Mouse (Mus musculus) gastrocnemius, adult 2 months (tissue): Measurements from ENCODE around the gene Urad. TPM values are rescaled to one million over a fixed set of nuclear protein-coding genes. Genes with fewer than 3 reads are reported as not detected.
A peak's percentile ranks its signal among the peaks of the same experiment; 100 is the strongest.

Source experiments
- DNase-seq: peaks from one replicate; pipeline ENCODE4 v3.0.0; 2022
- H3K27ac ChIP-seq: fragments of 200-600 bp; 2 replicates; pipeline ENCODE4 v1.8.1; 2022; ENCODE audit warnings: mild to moderate bottlenecking
- H3K4me3 ChIP-seq: fragments of 200-600 bp; 2 replicates; pipeline ENCODE4 v1.8.1; 2022; ENCODE audit warnings: mild to moderate bottlenecking, moderate library complexity
- CTCF ChIP-seq: fragments of 200-600 bp; IDR thresholded peaks from 2 replicates; pipeline ENCODE4 v1.8.1; 2022; ENCODE audit warnings: antibody characterized with exemption, mild to moderate bottlenecking, moderate library complexity
- intact Hi-C: fragments of 180-260 bp; cut with DNase I; formaldehyde crosslinking; loops from one replicate; pipeline ENCODE4 v1.15.1; 2025
- total RNA-seq, 2 experiments: library from RNA; stranded (reverse); gene quantifications; 2 replicates each; pipeline ENCODE4 v1.2.3; 2021

Urad gene
- total RNA-seq, 2 experiments from 2014 or later = not detected

- DNase-seq = no peak
- Histone ChIP-seq H3K27ac (no peak overlapping the region), H3K4me3 (no peak overlapping the region)
- no peak for TF ChIP-seq CTCF
- intact Hi-C loops = no loop called here
Observed at GRCm38 (mm10) chr5:147291764-147292505, 30.3 kb downstream of the Urad start.

- peak; percentile 11; the same call in 1 of the 2 replicates for TF ChIP-seq CTCF
- Histone ChIP-seq H3K27ac (no peak overlapping the region), H3K4me3 (no peak overlapping the region)
- intact Hi-C loops = no loop called here
- no peak for DNase-seq
Observed at GRCm38 (mm10) chr5:147284365-147284764, 37.9 kb downstream of the Urad start.

GRCm38 (mm10) chr5:147277547-147277925 is 44.7 kb downstream of the Urad start:
- intact Hi-C loops = no loop called here
- no peak for DNase-seq
- TF ChIP-seq CTCF = no peak
- Histone ChIP-seq H3K27ac (no peak overlapping the region), H3K4me3 (no peak overlapping the region)

GRCm38 (mm10) chr5:147276701-147277546 is 45.3 kb downstream of the Urad start:
- no peak for DNase-seq
- TF ChIP-seq CTCF = no peak
- intact Hi-C loops = no loop called here
- no peak overlapping the region for H3K4me3 ChIP-seq
- H3K27ac ChIP-seq = no peak overlapping the region

- Histone ChIP-seq H3K4me3 (no peak overlapping the region), H3K27ac (no peak overlapping the region)
- no peak for DNase-seq
- intact Hi-C loops = no loop called here
- no peak for TF ChIP-seq CTCF
Observed at GRCm38 (mm10) chr5:147275761-147276160, 46.5 kb downstream of the Urad start.

GRCm38 (mm10) chr5:147274174-147275141 is 47.8 kb downstream of the Urad start:
- intact Hi-C loops = no loop called here
- no peak overlapping the region for H3K27ac ChIP-seq
- H3K4me3 ChIP-seq = no peak overlapping the region
- DNase-seq = no peak
- no peak for TF ChIP-seq CTCF

- no peak overlapping the region for H3K4me3 ChIP-seq
- intact Hi-C loops = no loop called here
- TF ChIP-seq CTCF = no peak
- DNase-seq = no peak
- no peak overlapping the region for H3K27ac ChIP-seq
Observed at GRCm38 (mm10) chr5:147272808-147273345, 49.4 kb downstream of the Urad start.

- DNase-seq = no peak
- no peak overlapping the region for H3K27ac ChIP-seq
- H3K4me3 ChIP-seq = no peak overlapping the region
- TF ChIP-seq CTCF = no peak
- intact Hi-C loops = no loop called here
Observed at GRCm38 (mm10) chr5:147272046-147272807, 50.0 kb downstream of the Urad start.

GRCm38 (mm10) chr5:147270673-147271655 is 51.3 kb downstream of the Urad start:
- no peak overlapping the region for H3K27ac ChIP-seq
- no peak for DNase-seq
- intact Hi-C loops = no loop called here
- H3K4me3 ChIP-seq = no peak overlapping the region
- no peak for TF ChIP-seq CTCF

GRCm38 (mm10) chr5:147269926-147270672 is 52.1 kb downstream of the Urad start, which contains the start of gene Pdx1:
Gene Pdx1 (plus strand): TSS chr5:147269959.
- intact Hi-C loops = no loop called here
- DNase-seq = no peak
- no peak for TF ChIP-seq CTCF
- no peak within 1 kb of the TSS for H3K27ac ChIP-seq
- H3K4me3 ChIP-seq = peak within 1 kb of the TSS; percentile 38
